Mouse (Mus musculus) kidney, embryonic 14.5 days (tissue): ENCODE data around the gene Dguok. TPM values are rescaled to one million over a fixed set of nuclear protein-coding genes. Genes with fewer than 3 reads are reported as not detected.

Experiments
- ATAC-seq: fragments of 200-750 bp; cut with Nextera tagmentation; 2 replicates; pipeline ENCODE4 v1.8.0; 2017; ENCODE audit warnings: moderate number of reproducible peaks, mild to moderate bottlenecking, moderate TSS enrichment, moderate library complexity; ENCODE audit not compliant: low FRiP score, low TSS enrichment
- H3K27ac ChIP-seq: fragments of 300-500 bp; sonication (generic); 2 replicates; pipeline ENCODE4 v1.5.1; 2014; ENCODE audit warnings: low read depth, mild to moderate bottlenecking, low read length, moderate library complexity, mixed read lengths
- H3K27me3 ChIP-seq: fragments of 300-500 bp; sonication (generic); 2 replicates; pipeline ENCODE4 v1.6.1; 2014; ENCODE audit warnings: mild to moderate bottlenecking, low read length; ENCODE audit not compliant: control insufficient read depth, insufficient read depth
- H3K36me3 ChIP-seq: fragments of 300-500 bp; sonication (generic); 2 replicates; pipeline ENCODE4 v1.6.1; 2014; ENCODE audit warnings: low read length, mixed read lengths; ENCODE audit not compliant: control insufficient read depth, insufficient read depth
- H3K4me1 ChIP-seq: fragments of 300-500 bp; sonication (generic); 2 replicates; pipeline ENCODE4 v1.6.1; 2014; ENCODE audit warnings: low read length, mixed read lengths; ENCODE audit not compliant: control insufficient read depth, insufficient read depth
- H3K4me2 ChIP-seq: fragments of 300-500 bp; sonication (generic); replicated peaks from 2 replicates; pipeline ENCODE4 v1.6.1; 2014; ENCODE audit warnings: low read depth, mild to moderate bottlenecking, low read length
- H3K4me3 ChIP-seq: fragments of 300-500 bp; sonication (generic); 2 replicates; pipeline ENCODE4 v1.5.1; 2014; ENCODE audit warnings: mild to moderate bottlenecking, low read length
- H3K9ac ChIP-seq: fragments of 300-500 bp; sonication (generic); 2 replicates; pipeline ENCODE4 v1.6.1; 2014; ENCODE audit warnings: low read depth, mild to moderate bottlenecking, low read length, moderate library complexity
- H3K9me3 ChIP-seq: fragments of 300-500 bp; sonication (generic); 2 replicates; pipeline ENCODE4 v1.6.1; 2016; ENCODE audit warnings: low read length; ENCODE audit not compliant: control insufficient read depth
- WGBS: fragments of 180-500 bp; shearing (Covaris S2); extraction: QIAGEN DNeasy Blood & Tissue Kit; methylation state at CpG from one replicate; pipeline ENCODE4 v1.1.7; 2014; 5-methylcytosine and 5-hydroxymethylcytosine counted together
- polyA plus RNA-seq: library from polyadenylated mRNA; unstranded; fragments of >200 nt; fragmentation: Nextera tagmentation; extraction: Ambion mirVana; gene quantifications from 2 replicates; pipeline ENCODE4 v1.2.1, GENCODE M21; 2014

The Dguok gene
- polyA plus RNA-seq, 1 experiment from 2014 or later = 78.2 TPM

DNA sequence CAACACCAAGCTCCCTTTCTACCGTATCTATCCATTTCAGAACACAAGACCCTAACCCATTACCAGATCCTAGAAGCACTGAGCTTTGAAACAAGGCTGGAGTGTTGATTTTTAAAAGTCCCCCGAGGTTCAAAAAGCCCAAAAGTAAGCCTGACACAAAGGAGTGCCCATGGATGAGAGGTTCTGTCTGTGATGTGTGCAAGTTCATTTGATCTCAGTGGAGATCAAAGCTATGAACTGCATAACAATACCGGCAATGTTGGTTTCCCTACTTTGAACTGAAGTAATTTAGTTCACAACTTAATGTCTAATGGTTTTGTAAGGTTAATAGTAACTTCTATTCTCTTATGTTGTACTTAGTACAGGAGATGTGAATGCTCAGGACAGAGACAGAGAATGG is 69.5 kb downstream of the Dguok start:
- Histone ChIP-seq H3K27ac (no peak overlapping the region), H3K4me2 (no peak overlapping the region), H3K27me3 (no peaks in the 10 kb centered on the region), H3K36me3 (peaks cover 26% of the 10 kb centered on the region), H3K9me3 (no peaks in the 10 kb centered on the region), H3K4me3 (no peak overlapping the region), H3K4me1 (peaks cover 36% of the 10 kb centered on the region), H3K9ac (no peak overlapping the region)
- no peak for ATAC-seq
- WGBS = 76% methylated on average over 3 of the region's 3 CpGs

DNA sequence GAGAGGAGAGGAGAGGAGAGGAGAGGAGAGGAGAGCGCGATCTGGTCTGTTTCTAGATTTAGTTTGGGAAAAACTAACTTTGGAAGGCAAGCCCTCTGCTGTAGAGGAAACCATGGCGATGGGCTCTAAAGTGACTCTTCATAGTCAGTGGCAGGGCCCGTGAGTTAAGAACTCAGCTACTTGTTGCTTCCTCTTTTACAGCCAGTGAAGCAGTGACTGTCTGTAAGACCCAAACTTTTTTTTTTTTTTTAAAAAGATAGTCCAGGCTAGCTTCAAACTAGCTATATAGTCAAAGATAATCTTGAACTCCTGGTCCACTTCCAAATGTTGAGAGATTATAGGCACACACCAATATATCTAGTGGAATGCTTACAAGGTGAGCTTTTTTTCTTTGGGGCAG is 70.2 kb downstream of the Dguok start:
- no peak for ATAC-seq
- Histone ChIP-seq H3K4me1 (peaks cover 29% of the 10 kb centered on the region), H3K4me2 (no peak overlapping the region), H3K36me3 (peaks cover 29% of the 10 kb centered on the region), H3K27me3 (no peaks in the 10 kb centered on the region), H3K27ac (no peak overlapping the region), H3K9me3 (no peaks in the 10 kb centered on the region), H3K4me3 (no peak overlapping the region), H3K9ac (no peak overlapping the region)
- 89% methylated on average over 4 of the region's 4 CpGs for WGBS

DNA sequence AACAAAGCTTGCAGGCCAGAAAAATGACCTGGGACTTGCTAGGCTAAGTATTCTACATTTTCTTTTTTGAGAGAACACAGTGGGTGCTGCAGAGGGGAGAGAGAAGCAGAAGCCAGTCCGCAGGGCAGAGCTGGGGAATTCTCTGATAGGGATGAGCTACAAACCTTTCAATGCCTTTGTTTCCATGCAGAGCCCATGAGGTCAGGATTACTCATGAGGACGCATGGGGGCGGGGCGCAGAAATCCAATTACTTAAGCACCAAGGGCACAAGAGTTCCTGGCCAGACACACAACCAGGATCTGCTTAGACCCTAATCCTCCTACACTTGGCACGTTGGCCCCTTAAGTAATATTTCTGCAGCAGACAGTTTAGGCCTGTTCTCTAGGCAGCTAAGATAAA is 71.6 kb downstream of the Dguok start:
- no peak overlapping the region for H3K9ac ChIP-seq
- no peaks in the 10 kb centered on the region for H3K27me3 ChIP-seq
- H3K27ac ChIP-seq = no peak overlapping the region
- H3K9me3 ChIP-seq = no peaks in the 10 kb centered on the region
- peaks cover 25% of the 10 kb centered on the region for H3K4me1 ChIP-seq
- H3K36me3 ChIP-seq = peaks cover 31% of the 10 kb centered on the region
- H3K4me3 ChIP-seq = no peak overlapping the region
- no peak for ATAC-seq
- H3K4me2 ChIP-seq = no peak overlapping the region
- 63% methylated on average over 5 of the region's 5 CpGs for WGBS

DNA sequence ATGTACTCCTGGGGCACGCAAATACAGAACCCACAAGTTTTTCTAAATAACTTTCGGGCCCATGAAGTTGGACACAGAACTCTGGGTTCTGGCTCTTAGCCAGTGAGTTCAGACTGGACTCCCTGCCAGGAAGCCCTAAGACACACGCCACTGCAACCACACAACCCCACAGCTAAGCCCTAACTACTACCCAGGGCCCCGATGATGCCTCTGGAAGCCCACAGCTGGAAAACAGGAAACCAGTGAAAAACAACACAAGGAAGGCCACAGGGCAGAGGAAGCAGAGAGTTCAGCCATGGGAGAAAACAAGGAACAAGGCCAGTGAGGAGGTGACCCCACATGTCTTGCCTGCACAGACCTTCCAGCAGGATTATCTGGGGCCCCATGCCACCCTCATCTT is 73.2 kb downstream of the Dguok start:
- 84% methylated on average over 4 of the region's 4 CpGs for WGBS
- no peak overlapping the region for H3K9ac ChIP-seq

DNA sequence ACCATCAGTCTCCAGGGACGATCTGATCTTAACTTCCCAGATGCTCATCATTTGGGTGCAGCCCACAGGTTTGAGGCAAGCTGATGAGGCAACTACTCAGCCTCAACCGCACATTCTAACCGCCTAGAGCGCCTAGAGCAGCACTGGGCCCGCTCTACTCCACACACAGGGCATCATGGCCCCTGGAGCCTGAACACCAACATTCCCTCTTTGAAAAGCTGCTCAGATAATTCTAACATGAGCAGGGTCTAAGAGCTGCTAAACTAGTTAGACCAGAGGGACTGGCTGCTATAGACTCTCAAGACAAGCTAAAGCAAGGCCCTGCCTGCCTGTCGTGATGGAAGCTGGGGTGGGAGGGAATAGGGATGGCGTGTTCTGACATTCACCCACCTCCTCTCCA is 73.8 kb downstream of the Dguok start:
- Histone ChIP-seq H3K27ac (no peak overlapping the region), H3K9ac (no peak overlapping the region), H3K9me3 (no peaks in the 10 kb centered on the region), H3K27me3 (no peaks in the 10 kb centered on the region), H3K36me3 (peaks cover 24% of the 10 kb centered on the region), H3K4me2 (no peak overlapping the region), H3K4me3 (no peak overlapping the region), H3K4me1 (peaks cover 17% of the 10 kb centered on the region; the same call in 1 of the 2 replicates)
- 78% methylated on average over 7 of the region's 7 CpGs for WGBS
- ATAC-seq = no peak

More for the DNA sequence above, 73.2 kb downstream of the Dguok start:
- peaks cover 24% of the 10 kb centered on the region for H3K36me3 ChIP-seq
- H3K4me3 ChIP-seq = no peak overlapping the region
- H3K4me2 ChIP-seq = no peak overlapping the region
- peaks cover 17% of the 10 kb centered on the region; the same call in 1 of the 2 replicates for H3K4me1 ChIP-seq
- ATAC-seq = no peak
- H3K27ac ChIP-seq = 0 out of 2 replicates have a peak overlapping the region, but pooled peaks have one; percentile 32
- no peaks in the 10 kb centered on the region for H3K27me3 ChIP-seq
- no peaks in the 10 kb centered on the region for H3K9me3 ChIP-seq

Other genes starting within 250 kb of the Dguok start
- 46.7 and 50.8 TPM in 2 replicates for gene Mthfd2, start 181.1 kb downstream of the Dguok start, polyA plus RNA-seq
- gene Mob1a, start 181.0 kb downstream of the Dguok start, polyA plus RNA-seq = 38.9 and 92.4 TPM in 2 replicates
- 142 and 182 TPM in 2 replicates for gene Bola3, start 157.8 kb downstream of the Dguok start, polyA plus RNA-seq
- gene Tet3, start 47.9 kb downstream of the Dguok start, polyA plus RNA-seq = 48.6 and 54.9 TPM in 2 replicates
- 4.0 and 7.6 TPM in 2 replicates for gene Actg2, start 29.3 kb upstream of the Dguok start, polyA plus RNA-seq
- 19.1 and 24.2 TPM in 2 replicates for gene Stambp, start 65.8 kb upstream of the Dguok start, polyA plus RNA-seq
- gene Clec4f, start 149.2 kb upstream of the Dguok start, polyA plus RNA-seq = not detected in 2 replicates
- not detected in 2 replicates for gene Cd207, start 170.9 kb upstream of the Dguok start, polyA plus RNA-seq
- not detected in 2 replicates for gene Vax2, start 204.3 kb upstream of the Dguok start, polyA plus RNA-seq
- gene Atp6v1b1, start 236.0 kb upstream of the Dguok start, polyA plus RNA-seq = 3.5 and 3.6 TPM in 2 replicates